Mouse (Mus musculus) embryonic fibroblast, embryonic 13.5 days (primary cell): ENCODE results near the gene Slc16a10.

Experiments used
- CTCF ChIP-seq: IDR thresholded peaks from 2 replicates; pipeline ENCODE4 v1.5.1; 2011; ENCODE audit warnings: mild to moderate bottlenecking, control low read depth, low read length, moderate library complexity, borderline replicate concordance; ENCODE audit not compliant: insufficient read depth
- POLR2A ChIP-seq: IDR thresholded peaks from 2 replicates; pipeline ENCODE4 v1.6.1; 2011; ENCODE audit warnings: low read depth, mild to moderate bottlenecking, control low read depth, low read length, moderate library complexity

- TF ChIP-seq POLR2A (no peak), CTCF (no peak)
Observed at GRCm38 (mm10) chr10:40079256-40079655, 62.8 kb downstream of the Slc16a10 start.
